Mouse (Mus musculus) CH12.LX (cell line): ENCODE data around the gene 1500011B03Rik. TPM values are rescaled to one million over a fixed set of nuclear protein-coding genes. Genes with fewer than 3 reads are reported as not detected.

Source experiments
- DNase-seq: peaks from one replicate; pipeline ENCODE4 v3.0.0-alpha.2; 2013; ENCODE audit errors: extremely low read depth
- H3K27ac ChIP-seq: 2 replicates; pipeline ENCODE4 v1.5.1; 2012; ENCODE audit warnings: low read depth, mild to moderate bottlenecking, control low read depth, moderate library complexity; ENCODE audit not compliant: insufficient read depth
- H3K27me3 ChIP-seq: replicated peaks from 2 replicates; pipeline ENCODE3; 2012; ENCODE audit warnings: inconsistent platforms
- H3K36me3 ChIP-seq, 2 experiments: replicated peaks in 1 of 2; 2 replicates each; pipeline versions ENCODE3 to v1.6.1; 2012; ENCODE audit warnings: inconsistent platforms in 1 of 2, low read length in 1 of 2, mild to moderate bottlenecking in 1 of 2, mixed read lengths in 1 of 2, moderate library complexity in 1 of 2; ENCODE audit not compliant: control insufficient read depth in 1 of 2, insufficient read depth in 1 of 2
- H3K4me1 ChIP-seq, 2 experiments: 2 replicates each; pipeline ENCODE4 v1.6.1; 2012; ENCODE audit warnings: inconsistent platforms in 1 of 2, moderate library complexity in 1 of 2; ENCODE audit not compliant: insufficient read depth in 2 of 2, control insufficient read depth in 1 of 2
- H3K4me2 ChIP-seq: 2 replicates; pipeline ENCODE4 v1.6.1; 2012; ENCODE audit warnings: low read depth, mild to moderate bottlenecking, control low read depth; ENCODE audit not compliant: poor library complexity, insufficient read depth, severe bottlenecking
- H3K4me3 ChIP-seq, 3 experiments: fragments of 150-350 bp in 1 of 3; sonication (generic) in 1 of 3; replicated peaks in 1 of 3; 2 replicates each; pipeline versions ENCODE3 to v1.5.1; 2011 to 2012; ENCODE audit warnings: low read depth in 2 of 3, low read length in 2 of 3, mild to moderate bottlenecking in 2 of 3, moderate library complexity in 2 of 3, control low read depth in 1 of 3, improper control_type of control experiment in 1 of 3, inconsistent platforms in 1 of 3, mixed read lengths in 1 of 3; ENCODE audit not compliant: poor library complexity in 1 of 3
- H3K79me2 ChIP-seq: replicated peaks from 2 replicates; pipeline ENCODE4 v1.6.1; 2012; ENCODE audit warnings: mild to moderate bottlenecking, moderate library complexity; ENCODE audit not compliant: control insufficient read depth, poor library complexity, insufficient read depth, severe bottlenecking; ENCODE audit errors: extremely low read depth
- H3K9ac ChIP-seq: 2 replicates; pipeline ENCODE4 v1.6.1; 2012; ENCODE audit warnings: low read depth, mild to moderate bottlenecking, control low read depth, moderate library complexity; ENCODE audit not compliant: insufficient read depth
- H3K9me3 ChIP-seq: replicated peaks from 2 replicates; pipeline ENCODE3; 2012; ENCODE audit warnings: low read length, inconsistent platforms, mixed read lengths
- BHLHE40 ChIP-seq: IDR thresholded peaks from 2 replicates; pipeline ENCODE4 v1.6.1; 2011; ENCODE audit warnings: mild to moderate bottlenecking, low read depth, low read length, improper control_type of control experiment
- CTCF ChIP-seq, 2 experiments: IDR thresholded peaks in 1 of 2; conservative IDR thresholded peaks in 1 of 2; 2 replicates each; pipeline ENCODE4 v1.5.1; 2011 to 2012; ENCODE audit warnings: low read depth in 2 of 2, low read length in 2 of 2, improper control_type of control experiment in 1 of 2, inconsistent platforms in 1 of 2, mild to moderate bottlenecking in 1 of 2, moderate library complexity in 1 of 2
- ETS1 ChIP-seq: conservative IDR thresholded peaks from 2 replicates; pipeline ENCODE4 v1.6.1; 2012; ENCODE audit warnings: low read depth, mild to moderate bottlenecking, inconsistent platforms, low read length, improper control_type of control experiment, moderate library complexity
- NELFE ChIP-seq: IDR thresholded peaks from 2 replicates; pipeline ENCODE4 v1.6.1; 2011; ENCODE audit warnings: low read depth, low read length, improper control_type of control experiment
- NRF1 ChIP-seq: IDR thresholded peaks from 2 replicates; pipeline ENCODE4 v1.6.1; 2014; ENCODE audit warnings: low read depth, mild to moderate bottlenecking, inconsistent platforms, low read length, improper control_type of control experiment, moderate library complexity
- PAX5 ChIP-seq: IDR thresholded peaks from 2 replicates; pipeline ENCODE4 v1.6.1; 2012; ENCODE audit warnings: low read length, inconsistent platforms, mixed read lengths
- RAD21 ChIP-seq: IDR thresholded peaks from 2 replicates; pipeline ENCODE4 v1.6.1; 2011; ENCODE audit warnings: low read depth, mild to moderate bottlenecking, low read length, improper control_type of control experiment, moderate library complexity
- SIN3A ChIP-seq: IDR thresholded peaks from 2 replicates; pipeline ENCODE4 v1.6.1; 2012; ENCODE audit warnings: low read length, improper control_type of control experiment, inconsistent platforms
- SMC3 ChIP-seq: IDR thresholded peaks from 2 replicates; pipeline ENCODE4 v1.6.1; 2011; ENCODE audit warnings: low read depth, low read length, improper control_type of control experiment
- UBTF ChIP-seq: IDR thresholded peaks from 2 replicates; pipeline ENCODE4 v1.6.1; 2012; ENCODE audit warnings: low read depth, mild to moderate bottlenecking, inconsistent platforms, low read length, improper control_type of control experiment, moderate library complexity
- USF1 ChIP-seq: IDR thresholded peaks from 2 replicates; pipeline ENCODE4 v1.6.1; 2014; ENCODE audit warnings: low read depth, mild to moderate bottlenecking, inconsistent platforms, low read length, improper control_type of control experiment
- USF2 ChIP-seq: conservative IDR thresholded peaks from 2 replicates; pipeline ENCODE4 v1.6.1; 2011; ENCODE audit warnings: low read depth, low read length, improper control_type of control experiment
- dilution Hi-C: fragments of 300-500 bp; cut with MboI; formaldehyde crosslinking; loops from 2 replicates; pipeline ENCODE4 v1.14.3; 2020; ENCODE audit warnings: low sequenced_read_pairs; ENCODE audit not compliant: extremely low pct_unique_long_range_greater_than_20kb, extremely low pct_ligation_motif_present
- in situ Hi-C: fragments of 300-500 bp; cut with MboI; formaldehyde crosslinking; loops from 3 replicates; pipeline ENCODE4 v1.14.3; 2019; ENCODE audit warnings: low sequenced_read_pairs, low pct_ligation_motif_present, low pct_unique_long_range_greater_than_20kb, mixed read lengths
- polyA plus RNA-seq: library from polyadenylated mRNA; unstranded; fragments of >175 nt; gene quantifications from 2 replicates; pipeline ENCODE4 v1.2.1, GENCODE M21; 2012; ENCODE audit warnings: low read depth; ENCODE audit not compliant: insufficient read length
- total RNA-seq, 2 experiments: library from RNA; depleted of rRNA; stranded (reverse); fragments of 300-350 nt in 1 of 2; fragments of >200 nt in 1 of 2; gene quantifications; 2 replicates each; pipeline ENCODE4 v1.2.3; 2012 to 2014

The 1500011B03Rik gene
- total and polyA plus RNA-seq, 3 experiments, result 15.5 to 39.1 (median 31.4) TPM

- in situ Hi-C loops, result no loop called here
- dilution Hi-C loops, result no loop called here
These were observed 929 bp upstream of the 1500011B03Rik start for GRCm38 (mm10) chr5:114824197-114824596.

GRCm38 (mm10) chr5:114818124-114818523 is 5.1 kb downstream of the 1500011B03Rik start:
- no peak overlapping the region for H3K9ac ChIP-seq
- no peaks in the 10 kb centered on the region for H3K27me3 ChIP-seq
- dilution Hi-C loops (no loop called here), in situ Hi-C loops (no loop called here)
- peak; percentile 42 for DNase-seq
- TF ChIP-seq USF2 (peak; percentile 37; the same call in 1 of the 2 replicates), BHLHE40 (peak; percentile 62), USF1 (peak; percentile 38), SIN3A (no peak)
- H3K9me3 ChIP-seq, result peaks cover 7% of the 10 kb centered on the region
- H3K36me3 ChIP-seq, result no peaks in the 10 kb centered on the region
- peaks cover 0 to 5% of the 10 kb centered on the region in 2 experiments; a peak in 2 of 4 replicates for H3K4me1 ChIP-seq
- no peak overlapping the region for H3K27ac ChIP-seq
- H3K79me2 ChIP-seq, result no peaks in the 10 kb centered on the region
- H3K4me3 ChIP-seq, result no peak overlapping the region
- H3K4me2 ChIP-seq, result no peak overlapping the region

More at GRCm38 (mm10) chr5:114824197-114824596, 929 bp upstream of the 1500011B03Rik start:
- no peak for TF ChIP-seq BHLHE40
- TF ChIP-seq CTCF (conservative IDR thresholded peaks at IDR 0.05 in 1 of 2, IDR thresholded peaks at IDR 0.05 in 1 of 2; ENCODE audit: low read depth in 2 of 2, low read length in 2 of 2), result peak; percentile 73 to 89
- TF ChIP-seq UBTF, result no peak
- no peak for TF ChIP-seq ETS1
- TF ChIP-seq NRF1, result no peak
- peak; percentile 47 for TF ChIP-seq SMC3
- no peak; the same call in 1 of the 2 replicates for TF ChIP-seq NELFE
- peak; percentile 42 for TF ChIP-seq RAD21
- TF ChIP-seq, all 38 proteins: peak for 3
- no peaks in the 10 kb centered on the region for H3K27me3 ChIP-seq
- H3K27ac ChIP-seq, result no peak overlapping the region
- no peaks in the 10 kb centered on the region for H3K79me2 ChIP-seq
- peak; percentile 48 for DNase-seq
- H3K4me3 ChIP-seq, result no peak overlapping the region
- H3K9ac ChIP-seq, result no peak overlapping the region
- peaks cover 0 to 7% of the 10 kb centered on the region in 2 experiments; a peak in 2 of 4 replicates for H3K4me1 ChIP-seq
- H3K4me2 ChIP-seq, result 0 out of 2 replicates have a peak overlapping the region, but pooled peaks have one; percentile 34
- peaks cover 8% of the 10 kb centered on the region for H3K9me3 ChIP-seq
- H3K36me3 ChIP-seq, result no peaks in the 10 kb centered on the region

- DNase-seq, result no peak
- in situ Hi-C loops, result no loop called here
- no peak for TF ChIP-seq NELFE
- TF ChIP-seq PAX5, result no peak
- Histone ChIP-seq H3K9ac (no peak overlapping the region), H3K27me3 (no peaks in the 10 kb centered on the region), H3K9me3 (peaks cover 5% of the 10 kb centered on the region), H3K79me2 (0 out of 2 replicates have a peak, but pooled peaks cover 2% of the 10 kb centered on the region), H3K4me3 (no peak overlapping the region), H3K36me3 (peaks cover 0 to 3% of the 10 kb centered on the region in 2 experiments), H3K4me2 (no peak overlapping the region), H3K27ac (no peak overlapping the region), H3K4me1 (peaks cover 0 to 10% of the 10 kb centered on the region in 2 experiments; a peak in 2 of 4 replicates)
- dilution Hi-C loops, result no loop called here
These were observed 6.7 kb downstream of the 1500011B03Rik start for GRCm38 (mm10) chr5:114816599-114816998.
